Mouse (Mus musculus) inflammation-experienced regulatory T-cells, adult 6 months (primary cell): ENCODE measurements around the gene Tmem117. TPM values are rescaled to one million over a fixed set of nuclear protein-coding genes. Genes with fewer than 3 reads are reported as not detected.

Experiments
- ATAC-seq: one replicate; pipeline ENCODE4 v1.8.0; 2017
- polyA plus RNA-seq, 3 experiments: library from polyadenylated mRNA; unstranded; fragments of 100-300 nt; shearing (Covaris generic); gene quantifications; one replicate each; pipeline ENCODE4 v1.2.1; 2017

The Tmem117 gene
- polyA plus RNA-seq, 3 experiments from 2014 or later, result 0.20 TPM; not detected in 2

DNA sequence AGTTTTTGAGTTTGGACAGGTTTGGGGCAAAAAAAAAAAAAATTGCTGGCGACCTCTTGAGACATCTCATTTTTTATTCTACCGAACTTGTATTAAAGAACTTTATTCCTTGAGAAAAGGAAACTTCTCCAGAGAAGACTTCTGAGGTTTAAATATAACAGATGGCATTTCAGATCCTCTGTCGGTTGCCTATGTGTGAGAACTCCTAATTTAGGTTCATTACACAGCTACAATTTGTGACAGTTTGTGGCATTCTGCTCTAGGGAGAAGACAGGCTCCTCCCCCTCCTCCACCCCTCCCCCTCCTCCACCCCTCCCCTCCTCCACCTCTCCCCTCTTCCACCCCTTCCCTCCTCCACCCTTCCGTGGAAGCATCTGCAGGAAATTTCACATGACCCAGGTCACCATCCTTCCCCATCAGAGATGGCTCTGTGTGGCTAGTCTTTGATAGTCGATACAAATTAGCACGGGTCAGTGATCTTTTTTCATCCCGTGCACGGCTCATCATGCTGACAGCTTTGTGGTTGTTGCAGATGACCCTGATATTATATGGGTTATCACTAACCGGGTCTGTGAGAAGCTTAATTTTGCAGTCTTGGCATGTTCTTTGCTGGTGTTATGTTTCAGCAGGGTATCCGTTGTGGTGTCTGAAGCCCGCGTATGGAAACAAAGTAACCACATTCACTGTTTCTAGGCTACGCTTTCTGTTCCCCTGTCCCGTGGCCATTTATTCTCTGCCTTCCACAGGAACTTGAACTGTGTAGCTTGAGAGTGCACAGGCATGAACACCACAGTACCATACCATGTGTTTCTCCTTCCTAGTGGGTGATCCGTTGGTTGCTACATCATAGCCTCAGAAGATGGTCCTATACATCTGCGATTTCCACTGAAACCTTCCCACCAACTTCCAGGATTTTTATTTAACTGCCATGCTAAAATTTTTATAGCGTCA, 147.4 kb downstream of the Tmem117 start:
- no peak for ATAC-seq

- ATAC-seq, result no peak
These were observed 152.5 kb downstream of the Tmem117 start for GRCm38 (mm10) chr15:94781556-94781955.

GRCm38 (mm10) chr15:94793455-94793854, 164.4 kb downstream of the Tmem117 start:
- ATAC-seq, result no peak

- ATAC-seq, result no peak
These were observed 166.5 kb downstream of the Tmem117 start for GRCm38 (mm10) chr15:94795484-94795883.

DNA sequence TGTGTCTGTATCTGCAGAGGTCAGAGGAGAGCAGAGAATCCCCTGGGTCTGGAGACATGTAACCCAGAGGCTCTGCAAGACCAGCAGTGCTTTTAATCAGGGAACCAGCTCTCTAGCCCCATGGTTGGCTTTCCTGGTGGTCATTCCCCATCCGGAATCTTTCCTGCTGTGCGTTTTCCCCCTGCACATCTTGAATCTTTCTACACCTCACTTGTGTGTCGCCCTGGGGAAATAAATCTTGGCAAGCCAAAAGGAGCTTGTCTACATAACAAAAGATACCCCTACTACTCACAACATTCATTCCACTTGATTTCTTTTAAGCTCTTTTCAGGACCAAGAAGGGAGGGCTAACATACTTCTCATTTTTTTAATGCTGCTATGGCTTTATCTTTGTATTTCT, 169.2 kb downstream of the Tmem117 start:
- no peak for ATAC-seq

- no peak for ATAC-seq
These were observed 172.4 kb downstream of the Tmem117 start for GRCm38 (mm10) chr15:94801462-94801861.

- no peak for ATAC-seq
These were observed 173.8 kb downstream of the Tmem117 start for GRCm38 (mm10) chr15:94802820-94803219.

- no peak for ATAC-seq
These were observed 174.8 kb downstream of the Tmem117 start for GRCm38 (mm10) chr15:94803624-94804342.

DNA sequence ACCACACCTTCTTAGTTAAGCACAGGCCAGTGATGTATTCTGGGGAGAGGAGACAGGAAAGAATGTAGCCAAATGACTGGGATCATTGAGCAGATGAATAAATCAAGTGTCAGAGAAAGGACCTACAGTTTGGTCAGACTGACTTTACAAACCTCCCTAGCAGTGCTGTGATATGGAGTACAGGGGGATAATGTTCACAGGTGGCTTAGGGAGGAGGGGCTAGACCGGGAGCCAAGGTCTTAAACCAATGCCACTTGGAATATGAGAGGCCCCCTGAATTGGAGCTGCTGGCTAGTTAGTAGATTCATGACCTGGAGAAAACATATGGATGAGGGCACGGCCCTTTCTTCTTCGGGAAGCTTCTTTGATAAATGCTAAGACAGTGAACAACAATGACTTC, 177.0 kb downstream of the Tmem117 start:
- no peak for ATAC-seq

DNA sequence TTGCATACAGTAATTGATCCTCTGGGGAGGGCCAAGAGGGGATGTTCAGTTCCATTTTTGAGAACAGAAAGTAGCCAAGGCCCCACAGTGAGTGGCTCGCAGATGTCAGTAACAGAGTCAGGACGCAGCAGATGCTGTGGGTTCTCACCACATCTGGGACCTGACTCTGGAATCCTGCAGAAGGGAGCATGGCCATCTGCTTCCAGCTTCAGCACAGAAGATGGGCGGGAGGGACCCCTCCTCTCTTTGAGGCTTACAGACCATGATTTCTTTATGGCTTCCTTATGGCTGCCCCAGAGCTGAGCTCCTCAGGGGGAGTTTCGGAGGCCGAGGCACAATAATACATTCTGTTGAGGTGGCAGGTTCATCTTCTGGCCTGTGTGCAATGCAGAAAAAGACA, 182.5 kb downstream of the Tmem117 start:
- no peak for ATAC-seq

DNA sequence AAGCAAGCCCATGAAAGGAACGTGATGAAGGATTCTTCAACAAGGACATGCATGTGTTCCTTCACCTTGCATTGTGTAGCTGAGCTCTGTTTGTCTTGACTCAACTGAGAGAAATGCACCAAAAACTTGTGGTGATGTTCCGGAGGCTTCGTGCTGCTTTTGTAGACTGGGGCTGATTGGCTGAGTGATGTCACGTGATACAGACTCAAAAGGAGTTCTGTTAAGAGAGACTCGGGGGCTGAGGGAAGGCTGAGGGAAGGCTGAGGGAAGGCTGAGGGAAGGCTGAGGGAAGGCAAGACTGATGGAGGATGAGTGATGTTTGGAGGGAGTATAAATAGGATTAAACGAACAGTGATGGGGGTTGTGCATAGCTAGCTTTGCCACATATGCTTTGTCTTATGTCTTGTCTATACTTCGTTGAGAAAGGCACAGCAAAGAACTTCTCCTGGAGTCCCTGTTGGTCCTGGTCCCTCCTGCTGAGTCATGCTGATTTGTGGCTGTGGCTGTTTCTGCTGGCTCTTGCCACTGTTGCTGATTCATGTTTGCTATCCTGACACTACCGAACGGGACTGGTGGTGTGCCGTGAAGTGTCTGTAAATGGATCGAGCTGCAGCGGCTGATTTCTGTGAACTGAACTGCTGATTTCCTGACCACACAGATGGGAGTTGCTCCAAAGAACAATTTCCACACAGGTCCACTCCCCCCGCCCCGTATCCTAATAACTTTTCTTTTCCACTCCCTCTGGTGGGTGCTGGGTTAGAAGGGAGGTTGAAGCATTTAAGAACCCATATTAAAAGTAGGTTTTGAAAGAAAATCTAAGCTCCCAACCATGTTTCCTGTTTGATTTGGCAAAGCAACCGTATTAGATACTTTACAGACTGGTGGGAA, 185.4 kb downstream of the Tmem117 start:
- no peak for ATAC-seq

DNA sequence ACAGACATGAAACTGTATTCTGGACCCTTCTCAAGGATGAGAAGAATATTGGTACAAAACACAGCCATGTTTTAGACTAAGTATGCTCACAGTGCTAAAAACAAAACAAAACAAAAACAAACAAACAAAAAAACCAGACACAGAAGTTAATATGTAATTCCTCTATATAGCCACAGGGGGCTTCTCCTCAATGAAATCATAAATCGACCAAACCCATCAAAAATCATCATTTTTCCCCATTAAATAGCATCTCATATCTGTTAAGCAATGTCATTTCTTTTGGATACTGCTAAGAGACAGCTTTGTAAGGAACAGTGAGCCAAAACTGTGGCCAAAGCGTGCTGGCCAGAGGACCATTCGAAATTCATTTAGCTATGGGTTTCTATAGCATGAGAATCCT, 206.6 kb downstream of the Tmem117 start:
- ATAC-seq, result no peak

DNA sequence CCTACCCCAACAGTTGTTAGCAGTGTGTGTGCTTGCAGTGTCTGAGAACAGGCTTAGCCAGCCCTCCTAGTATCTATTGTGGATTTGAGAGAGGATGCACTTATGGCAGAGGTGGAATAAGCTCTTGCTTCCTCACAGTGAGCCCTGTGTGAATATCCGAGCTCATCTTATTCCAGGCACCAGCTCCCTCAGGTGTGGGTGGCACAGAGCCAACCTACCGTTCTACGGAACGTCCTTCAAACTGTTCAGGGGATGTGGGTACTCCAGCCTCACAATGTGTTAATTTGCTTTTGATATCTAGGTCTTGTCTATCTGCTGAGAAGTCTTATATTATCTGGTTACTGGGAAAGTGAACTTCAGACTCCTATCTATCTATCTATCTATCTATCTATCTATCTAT, 209.6 kb downstream of the Tmem117 start:
- ATAC-seq, result no peak

DNA sequence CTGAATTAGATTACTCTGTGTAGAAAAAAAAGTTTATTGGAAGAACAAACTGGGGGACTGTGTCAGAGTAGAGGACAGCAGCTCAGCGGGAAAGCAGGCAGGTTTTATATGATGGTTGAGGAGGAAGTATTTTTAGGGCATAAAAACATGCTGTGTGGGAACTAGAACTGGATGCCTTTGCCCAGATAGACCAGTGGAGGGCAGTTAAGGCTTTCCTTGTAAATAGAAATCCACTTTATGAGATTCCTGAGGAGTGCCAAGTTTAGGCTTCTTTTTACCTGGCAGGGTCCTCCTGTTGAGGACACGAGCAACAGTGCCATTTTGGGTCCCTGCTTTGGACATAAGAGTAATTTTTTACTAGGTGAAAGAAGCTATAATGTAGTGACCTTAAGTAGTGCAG, 218.5 kb downstream of the Tmem117 start:
- ATAC-seq, result no peak

GRCm38 (mm10) chr15:94859641-94860040, 230.6 kb downstream of the Tmem117 start:
- no peak for ATAC-seq

- no peak for ATAC-seq
These were observed 232.1 kb downstream of the Tmem117 start for GRCm38 (mm10) chr15:94861173-94861572.

- ATAC-seq, result no peak
These were observed 235.1 kb downstream of the Tmem117 start for GRCm38 (mm10) chr15:94864134-94864533.

- no peak for ATAC-seq
These were observed 239.3 kb downstream of the Tmem117 start for GRCm38 (mm10) chr15:94868372-94868771.

GRCm38 (mm10) chr15:94885026-94885425, 256.0 kb downstream of the Tmem117 start:
- no peak for ATAC-seq

GRCm38 (mm10) chr15:94893201-94893600, 264.2 kb downstream of the Tmem117 start:
- no peak for ATAC-seq

DNA sequence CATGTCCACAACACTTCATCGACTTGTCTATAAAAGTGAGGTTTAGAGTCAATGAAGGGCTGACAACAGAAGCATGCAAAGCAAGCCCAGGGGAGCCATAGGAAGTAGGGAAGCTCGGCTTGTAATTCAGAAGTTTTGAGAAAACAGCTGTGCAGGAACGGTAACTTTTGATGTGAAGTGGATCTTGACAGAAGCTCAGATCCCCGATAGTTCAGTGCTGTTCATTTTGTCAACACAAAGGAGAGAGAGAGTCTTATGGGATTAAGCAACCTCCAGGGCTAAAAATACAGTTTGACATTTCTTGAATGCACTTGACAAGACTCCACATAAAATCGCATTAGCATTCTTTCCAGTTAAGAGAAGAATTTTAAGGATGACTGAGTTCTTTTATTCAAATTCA, 265.1 kb downstream of the Tmem117 start:
- no peak for ATAC-seq

DNA sequence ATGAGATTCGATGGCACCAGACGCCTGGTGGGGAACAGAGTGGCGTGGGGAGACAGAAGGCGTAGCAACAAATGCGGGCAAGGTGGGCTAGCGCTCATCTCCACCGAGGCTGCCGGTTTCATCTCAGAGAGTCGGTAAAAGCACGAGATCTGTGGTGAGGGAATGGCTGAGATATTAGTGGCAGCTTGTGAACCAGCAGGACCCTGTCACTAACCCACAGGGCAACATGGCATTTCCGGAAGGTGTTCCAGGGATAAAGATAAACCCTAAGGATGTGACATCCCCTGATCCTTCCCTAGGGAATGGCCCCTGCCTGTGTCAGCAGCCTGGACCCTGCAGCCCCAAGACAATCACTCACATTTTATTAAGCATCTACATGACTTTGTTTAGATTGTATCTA, 266.6 kb downstream of the Tmem117 start:
- no peak for ATAC-seq

DNA sequence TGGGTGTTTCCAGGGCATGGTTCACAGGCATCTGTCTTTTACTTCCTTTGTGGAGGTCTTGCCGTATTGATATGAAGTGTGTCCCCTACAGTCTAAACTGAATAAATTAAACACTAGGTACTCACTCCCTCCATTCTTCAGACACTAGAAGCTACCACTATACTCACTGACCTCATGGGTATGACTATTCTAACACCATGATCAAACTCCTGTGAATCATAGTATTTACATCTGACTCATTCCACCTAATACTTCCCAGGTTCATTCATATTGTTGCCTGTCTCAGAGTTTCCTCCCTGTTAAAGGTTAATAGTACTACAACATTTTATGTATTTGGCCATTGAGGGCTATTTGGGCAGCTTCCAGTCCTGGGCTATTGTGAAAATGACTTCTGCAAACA, 274.2 kb downstream of the Tmem117 start:
- ATAC-seq, result no peak
